Mouse (Mus musculus): ENCODE results near the gene Chrne. TPM values are rescaled to one million over a fixed set of nuclear protein-coding genes. Genes with fewer than 3 reads are reported as not detected.

The Chrne gene
- polyA plus RNA-seq (2012; rRNA removed), result 0.10 and 0.25 TPM in 2 replicates

- no peak for DNase-seq
- Histone ChIP-seq H3K4me3 (replicated peaks; ENCODE audit: insufficient read depth, low read depth, low read length) (no peak within 1 kb of the TSS), H3K27me3 (ENCODE audit: control insufficient read depth, insufficient read depth, low read length) (no peaks in the 10 kb centered on the region), H3K27ac (ENCODE audit: insufficient read depth, low read length) (no peak within 1 kb of the TSS), H3K4me1 (ENCODE audit: control insufficient read depth, insufficient read depth, low read length) (peaks cover 4% of the 10 kb centered on the region; the same call in 1 of the 2 replicates)
- TF ChIP-seq POLR2A (IDR thresholded peaks at IDR 0.05; ENCODE audit: borderline replicate concordance, insufficient read depth, low read length), result no peak
- TF ChIP-seq CTCF (IDR thresholded peaks at IDR 0.05; ENCODE audit: borderline replicate concordance, insufficient read depth, low read depth, low read length), result no peak
- 38% methylated on average over 1 of the region's 1 CpGs for WGBS
These were observed at the start of gene Chrne for GRCm38 (mm10) chr11:70619101-70619500. Chrne (minus strand) TSS chr11:70619216.

GRCm38 (mm10) chr11:70668335-70668770, 49.3 kb upstream of the Chrne start:
- under 1% methylated on average over 15 of the region's 15 CpGs for WGBS
- Histone ChIP-seq H3K27ac (ENCODE audit: insufficient read depth, low read length) (0 out of 2 replicates have a peak overlapping the region, but pooled peaks have one; percentile 4), H3K27me3 (ENCODE audit: control insufficient read depth, insufficient read depth, low read length) (no peaks in the 10 kb centered on the region), H3K4me3 (replicated peaks; ENCODE audit: insufficient read depth, low read depth, low read length) (peak overlapping the region; percentile 85), H3K4me1 (ENCODE audit: control insufficient read depth, insufficient read depth, low read length) (no peaks in the 10 kb centered on the region; the same call in 1 of the 2 replicates)
- TF ChIP-seq CTCF (IDR thresholded peaks at IDR 0.05; ENCODE audit: borderline replicate concordance, insufficient read depth, low read depth, low read length), result no peak
- TF ChIP-seq POLR2A (IDR thresholded peaks at IDR 0.05; ENCODE audit: borderline replicate concordance, insufficient read depth, low read length), result peak; percentile 16; the same call in 1 of the 2 replicates
- no peak for DNase-seq

- Histone ChIP-seq H3K27me3 (ENCODE audit: control insufficient read depth, insufficient read depth, low read length) (no peaks in the 10 kb centered on the region), H3K4me1 (ENCODE audit: control insufficient read depth, insufficient read depth, low read length) (no peaks in the 10 kb centered on the region; the same call in 1 of the 2 replicates), H3K4me3 (replicated peaks; ENCODE audit: insufficient read depth, low read depth, low read length) (peak overlapping the region; percentile 85), H3K27ac (ENCODE audit: insufficient read depth, low read length) (no peak overlapping the region)
- WGBS, result 67% methylated on average over 14 of the region's 14 CpGs
- DNase-seq, result peak in 1 of 2 experiments; percentile 13
- TF ChIP-seq POLR2A (IDR thresholded peaks at IDR 0.05; ENCODE audit: borderline replicate concordance, insufficient read depth, low read length), result no peak
- no peak for TF ChIP-seq CTCF (IDR thresholded peaks at IDR 0.05; ENCODE audit: borderline replicate concordance, insufficient read depth, low read depth, low read length)
These were observed 48.5 kb upstream of the Chrne start for GRCm38 (mm10) chr11:70667271-70668150.

- TF ChIP-seq POLR2A (IDR thresholded peaks at IDR 0.05; ENCODE audit: borderline replicate concordance, insufficient read depth, low read length) (no peak), CTCF (IDR thresholded peaks at IDR 0.05; ENCODE audit: borderline replicate concordance, insufficient read depth, low read depth, low read length) (no peak)
- Histone ChIP-seq H3K4me1 (ENCODE audit: control insufficient read depth, insufficient read depth, low read length) (no peaks in the 10 kb centered on the region; the same call in 1 of the 2 replicates), H3K4me3 (replicated peaks; ENCODE audit: insufficient read depth, low read depth, low read length) (no peak overlapping the region), H3K27me3 (ENCODE audit: control insufficient read depth, insufficient read depth, low read length) (no peaks in the 10 kb centered on the region), H3K27ac (ENCODE audit: insufficient read depth, low read length) (no peak overlapping the region)
- 89% methylated on average over 8 of the region's 8 CpGs for WGBS
- no peak for DNase-seq
These were observed 47.7 kb upstream of the Chrne start for GRCm38 (mm10) chr11:70666687-70667086.

GRCm38 (mm10) chr11:70664741-70665140, 45.7 kb upstream of the Chrne start:
- Histone ChIP-seq H3K27me3 (ENCODE audit: control insufficient read depth, insufficient read depth, low read length) (no peaks in the 10 kb centered on the region), H3K4me3 (replicated peaks; ENCODE audit: insufficient read depth, low read depth, low read length) (no peak overlapping the region), H3K4me1 (ENCODE audit: control insufficient read depth, insufficient read depth, low read length) (no peaks in the 10 kb centered on the region; the same call in 1 of the 2 replicates), H3K27ac (ENCODE audit: insufficient read depth, low read length) (no peak overlapping the region)
- DNase-seq, result no peak
- WGBS, result 93% methylated on average over 9 of the region's 9 CpGs
- TF ChIP-seq CTCF (IDR thresholded peaks at IDR 0.05; ENCODE audit: borderline replicate concordance, insufficient read depth, low read depth, low read length) (no peak), POLR2A (IDR thresholded peaks at IDR 0.05; ENCODE audit: borderline replicate concordance, insufficient read depth, low read length) (no peak)

- DNase-seq, result no peak
- Histone ChIP-seq H3K4me1 (ENCODE audit: control insufficient read depth, insufficient read depth, low read length) (no peaks in the 10 kb centered on the region; the same call in 1 of the 2 replicates), H3K27me3 (ENCODE audit: control insufficient read depth, insufficient read depth, low read length) (no peaks in the 10 kb centered on the region), H3K27ac (ENCODE audit: insufficient read depth, low read length) (no peak overlapping the region), H3K4me3 (replicated peaks; ENCODE audit: insufficient read depth, low read depth, low read length) (no peak overlapping the region)
- TF ChIP-seq CTCF (IDR thresholded peaks at IDR 0.05; ENCODE audit: borderline replicate concordance, insufficient read depth, low read depth, low read length) (no peak), POLR2A (IDR thresholded peaks at IDR 0.05; ENCODE audit: borderline replicate concordance, insufficient read depth, low read length) (no peak)
- WGBS, result 46% methylated on average over 6 of the region's 6 CpGs
These were observed 44.9 kb upstream of the Chrne start for GRCm38 (mm10) chr11:70663957-70664356.

- H3K4me3 ChIP-seq (replicated peaks; ENCODE audit: insufficient read depth, low read depth, low read length), result no peak overlapping the region
- no peaks in the 10 kb centered on the region; the same call in 1 of the 2 replicates for H3K4me1 ChIP-seq (ENCODE audit: control insufficient read depth, insufficient read depth, low read length)
- no peak for TF ChIP-seq CTCF (IDR thresholded peaks at IDR 0.05; ENCODE audit: borderline replicate concordance, insufficient read depth, low read depth, low read length)
- no peak for TF ChIP-seq POLR2A (IDR thresholded peaks at IDR 0.05; ENCODE audit: borderline replicate concordance, insufficient read depth, low read length)
- 90% methylated on average over 8 of the region's 8 CpGs for WGBS
- no peaks in the 10 kb centered on the region for H3K27me3 ChIP-seq (ENCODE audit: control insufficient read depth, insufficient read depth, low read length)
- H3K27ac ChIP-seq (ENCODE audit: insufficient read depth, low read length), result no peak overlapping the region
- DNase-seq, result no peak
These were observed 44.1 kb upstream of the Chrne start for GRCm38 (mm10) chr11:70663101-70663500.

All from cerebellum, adult 2 months (tissue).